Mouse (Mus musculus): ENCODE data around the gene Tas2r108.

The Tas2r108 gene

GRCm38 (mm10) chr6:40493229-40493628 is at the start of gene Tas2r108:
Gene Tas2r108, plus strand, starts transcription at chr6:40493529.
- no peak for DNase-seq (ENCODE audit: low spot score)

- no peak for DNase-seq (ENCODE audit: low spot score)
These were observed 44.7 kb upstream of the Tas2r108 start for GRCm38 (mm10) chr6:40448626-40449025.

- no peak for DNase-seq (ENCODE audit: low spot score)
These were observed 38.8 kb upstream of the Tas2r108 start for GRCm38 (mm10) chr6:40454436-40455041.

GRCm38 (mm10) chr6:40465710-40466109 is 27.6 kb upstream of the Tas2r108 start:
- no peak for DNase-seq (ENCODE audit: low spot score)

GRCm38 (mm10) chr6:40470916-40471719 is 22.2 kb upstream of the Tas2r108 start, which contains the start of gene Ssbp1:
Gene Ssbp1, plus strand, starts transcription at chr6:40471352.
- DNase-seq (ENCODE audit: low spot score) = peak; percentile 93

- no peak for DNase-seq (ENCODE audit: low spot score)
These were observed 21.7 kb upstream of the Tas2r108 start for GRCm38 (mm10) chr6:40471720-40472010.

GRCm38 (mm10) chr6:40476132-40476531 is 17.2 kb upstream of the Tas2r108 start:
- DNase-seq (ENCODE audit: low spot score) = no peak

- no peak for DNase-seq (ENCODE audit: low spot score)
These were observed 13.6 kb upstream of the Tas2r108 start for GRCm38 (mm10) chr6:40479705-40480104.

- no peak for DNase-seq (ENCODE audit: low spot score)
These were observed 11.0 kb upstream of the Tas2r108 start for GRCm38 (mm10) chr6:40482318-40482717.

GRCm38 (mm10) chr6:40490933-40491332 is 2.4 kb upstream of the Tas2r108 start, which contains the start of gene Tas2r137:
Gene Tas2r137, plus strand, starts transcription at chr6:40491233.
- no peak for DNase-seq (ENCODE audit: low spot score)

- DNase-seq (ENCODE audit: low spot score) = no peak
These were observed 26.1 kb downstream of the Tas2r108 start, which contains the start of gene Prss37 for GRCm38 (mm10) chr6:40519408-40519807. Gene Prss37, minus strand, starts transcription at chr6:40519508.

Measured in yolk sac, embryonic 10.5 days (tissue).